In genomic region chr15:97455672-97456071, GRCm38 (mm10) we compare ENCODE assay signal across 16 mouse cellular contexts.
DNase-seq lines count a peak whose midpoint lies in the region; ATAC-seq and TF ChIP-seq lines count a peak whose summit lies in the region.
"Had no signal": no experiment of that assay in that cellular context is flagged by ENCODE, and none has a peak within 500 bp of the region (broad histone marks: within the 10 kb centered on the region; RNA-seq: fewer than 3 reads in every experiment).

No protein-coding gene starts in this region.

- WGBS in heart, adult 2 months = 29% methylated on average over 5 of the region's 5 CpGs
- WGBS in heart, embryonic 12.5 days = 49% methylated on average over 5 of the region's 5 CpGs
- 51% methylated on average over 5 of the region's 5 CpGs for WGBS in embryonic facial prominence, embryonic 11.5 days

- H3K9me3 ChIP-seq in heart, embryonic 12.5 days (replicated peaks) = no peaks in the 10 kb centered on the region
- H3K9me3 ChIP-seq in embryonic facial prominence, embryonic 11.5 days (replicated peaks; ENCODE audit: control insufficient read depth, low read length) = no peaks in the 10 kb centered on the region
- H3K9me3 ChIP-seq: limb, embryonic 13.5 days; neural tube, embryonic 13.5 days had no signal

- H3K9ac ChIP-seq in heart, adult 2 months (ENCODE audit: low read depth, low read length) = no peak overlapping the region
- no peak overlapping the region for H3K9ac ChIP-seq in heart, embryonic 12.5 days
- H3K9ac ChIP-seq in embryonic facial prominence, embryonic 11.5 days (replicated peaks; ENCODE audit: low read length) = no peak overlapping the region
- H3K9ac ChIP-seq: limb, embryonic 13.5 days; neural tube, embryonic 13.5 days had no signal

- no peaks in the 10 kb centered on the region for H3K36me3 ChIP-seq in heart, adult 2 months (ENCODE audit: control insufficient read depth, insufficient read depth, low read length)
- no peaks in the 10 kb centered on the region for H3K36me3 ChIP-seq in heart, embryonic 12.5 days
- H3K36me3 ChIP-seq in C2C12 (ENCODE audit: control insufficient read depth, insufficient read depth) = no peaks in the 10 kb centered on the region
- no peaks in the 10 kb centered on the region for H3K36me3 ChIP-seq in embryonic facial prominence, embryonic 11.5 days (replicated peaks; ENCODE audit: control insufficient read depth, insufficient read depth, low read depth, low read length)
- H3K36me3 ChIP-seq: limb, embryonic 13.5 days; neural tube, embryonic 13.5 days had no signal

- no peak for TF ChIP-seq POLR2A in heart, adult 2 months (IDR thresholded peaks at IDR 0.05; ENCODE audit: insufficient read depth, low read depth, low read length)

- peak; percentile 76 for TF ChIP-seq EP300 in heart, adult 2 months (IDR thresholded peaks at IDR 0.05; ENCODE audit: insufficient read depth, low read depth, low read length)

- intact Hi-C loops in heart, adult 2 months (cut with DNase I) = loop anchor here (10.0 kb wide), 1 partner anchor 129 kb away; no protein-coding TSS in a partner anchor

- ATAC-seq in heart, embryonic 12.5 days (ENCODE audit: insufficient number of reproducible peaks, low FRiP score) = no peak
- no peak for ATAC-seq in embryonic facial prominence, embryonic 11.5 days (replicated peaks; ENCODE audit: insufficient number of reproducible peaks, low FRiP score, low TSS enrichment, low read depth)
- ATAC-seq in inflammation-experienced regulatory T-cells, adult 6 months = peak; percentile 27
- ATAC-seq in monocyte, adult 5-6 weeks (replicated peaks; ENCODE audit: insufficient number of reproducible peaks, low FRiP score, low TSS enrichment, poor library complexity, severe bottlenecking) = no peak
- ATAC-seq: forebrain, embryonic 14.5 days; intestine, postnatal 0 days had no signal

- no peaks in the 10 kb centered on the region for H3K79me3 ChIP-seq in C2C12 (ENCODE audit: low read depth)

- TF ChIP-seq CTCF in heart, adult 2 months (IDR thresholded peaks at IDR 0.05) = no peak
- no peak for TF ChIP-seq CTCF in C2C12 (IDR thresholded peaks at IDR 0.05; ENCODE audit: control insufficient read depth, insufficient read depth, insufficient read length)

- no peak overlapping the region for H3K4me3 ChIP-seq in heart, adult 2 months
- no peak overlapping the region for H3K4me3 ChIP-seq in heart, embryonic 12.5 days
- H3K4me3 ChIP-seq in C2C12 (ENCODE audit: insufficient read depth, poor library complexity, severe bottlenecking) = no peak overlapping the region
- H3K4me3 ChIP-seq in embryonic facial prominence, embryonic 11.5 days (ENCODE audit: low read depth, low read length) = no peak overlapping the region
- H3K4me3 ChIP-seq: limb, embryonic 13.5 days; neural tube, embryonic 13.5 days had no signal

- no peak overlapping the region for H3K27ac ChIP-seq in heart, adult 2 months
- H3K27ac ChIP-seq in heart, embryonic 12.5 days (ENCODE audit: poor library complexity, severe bottlenecking) = no peak overlapping the region
- no peak overlapping the region for H3K27ac ChIP-seq in embryonic facial prominence, embryonic 11.5 days (replicated peaks; ENCODE audit: low read depth, low read length)
- H3K27ac ChIP-seq: limb, embryonic 13.5 days; macrophage; neural tube, embryonic 13.5 days had no signal

- DNase-seq in heart, adult 2 months = peak in 1 of 2 experiments; percentile 46
- DNase-seq in embryonic facial prominence, embryonic 11.5 days (ENCODE audit: low spot score) = peak; percentile 34
- no peak for DNase-seq in cerebellum, postnatal 25 days
- no peak for DNase-seq in neural tube, embryonic 10.5 days (ENCODE audit: extremely low spot score, low spot score)
- DNase-seq: embryo, embryonic 11 days; right cerebral cortex, postnatal 4 days; thymus, postnatal 36 days had no signal

- H3K4me2 ChIP-seq in heart, embryonic 12.5 days = no peak overlapping the region
- no peak overlapping the region for H3K4me2 ChIP-seq in embryonic facial prominence, embryonic 11.5 days (ENCODE audit: low read depth, low read length)
- H3K4me2 ChIP-seq: limb, embryonic 13.5 days; neural tube, embryonic 13.5 days had no signal

- H3K27me3 ChIP-seq in heart, adult 2 months (ENCODE audit: control insufficient read depth, insufficient read depth, low read length) = no peaks in the 10 kb centered on the region; the same call in 1 of the 2 replicates
- no peaks in the 10 kb centered on the region for H3K27me3 ChIP-seq in heart, embryonic 12.5 days (replicated peaks)
- no peaks in the 10 kb centered on the region for H3K27me3 ChIP-seq in C2C12 (ENCODE audit: control insufficient read depth, insufficient read depth, insufficient read length)
- no peaks in the 10 kb centered on the region for H3K27me3 ChIP-seq in embryonic facial prominence, embryonic 11.5 days (ENCODE audit: control insufficient read depth, insufficient read depth, low read length)
- H3K27me3 ChIP-seq: limb, embryonic 13.5 days; neural tube, embryonic 13.5 days had no signal

- no peak overlapping the region for H3ac ChIP-seq in C2C12 (ENCODE audit: control insufficient read depth, insufficient read length, low read depth)

- H3K79me2 ChIP-seq in heart, adult 2 months (replicated peaks; ENCODE audit: control insufficient read depth, insufficient read depth, low read length) = no peaks in the 10 kb centered on the region
- H3K79me2 ChIP-seq in C2C12 (ENCODE audit: control insufficient read depth, insufficient read depth) = no peaks in the 10 kb centered on the region

- peaks cover 3% of the 10 kb centered on the region for H3K4me1 ChIP-seq in heart, adult 2 months (ENCODE audit: control insufficient read depth, insufficient read depth, low read length)
- peaks cover 9% of the 10 kb centered on the region; the same call in 1 of the 2 replicates for H3K4me1 ChIP-seq in heart, embryonic 12.5 days (replicated peaks)
- H3K4me1 ChIP-seq in embryonic facial prominence, embryonic 11.5 days (ENCODE audit: control insufficient read depth, insufficient read depth, low read length) = no peaks in the 10 kb centered on the region
- H3K4me1 ChIP-seq: neural tube, embryonic 13.5 days had no signal

TF ChIP-seq in C2C12, 6 proteins besides CTCF, POLR2A, EP300 and RAD21:
- no peak for TF ChIP-seq MYOG (IDR thresholded peaks at IDR 0.05; ENCODE audit: control insufficient read depth, extremely low read depth, insufficient read length)
- peak; percentile 28 for TF ChIP-seq MYOD1 (IDR thresholded peaks at IDR 0.05; ENCODE audit: control insufficient read depth, insufficient read length, low read depth)
